Mouse (Mus musculus) adrenal gland, adult 8-10 months (tissue): ENCODE results near the gene Gm11437. TPM values are rescaled to one million over a fixed set of nuclear protein-coding genes. Genes with fewer than 3 reads are reported as not detected.

Source experiments
- DNase-seq: peaks from one replicate; pipeline ENCODE4 v3.0.0; 2022
- total RNA-seq, 4 experiments: library from RNA; stranded (reverse); gene quantifications; 2 replicates each; pipeline ENCODE4 v1.2.4; 2022

Gm11437 gene
- under 1 TPM in 1 of 4 experiments, not detected in 3; 0.38 TPM for total RNA-seq

- DNase-seq = no peak
Measured at GRCm38 (mm10) chr11:84167046-84167526, at the start of gene Gm11437. Gm11437 (minus strand) TSS chr11:84167476.

DNA sequence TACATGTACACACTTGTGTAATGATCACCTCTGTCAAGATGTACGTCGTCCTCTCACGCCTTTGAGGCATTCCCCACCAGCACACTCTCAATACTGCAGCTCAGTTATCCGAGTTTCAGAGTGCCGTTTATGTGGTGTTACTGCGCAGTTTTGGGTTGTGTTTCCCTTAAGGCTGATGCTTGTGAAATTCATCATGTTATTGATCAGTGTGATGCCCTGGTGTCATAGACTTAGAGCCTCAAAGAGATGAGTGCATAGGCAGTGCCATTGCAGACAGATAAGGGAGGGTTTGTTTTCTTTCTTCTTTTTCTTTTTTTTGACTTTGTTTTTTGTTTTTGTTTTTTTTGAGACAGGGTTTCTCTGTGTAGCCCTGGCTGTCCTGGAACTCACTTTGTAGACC is 43.6 kb upstream of the Gm11437 start:
- no peak for DNase-seq

GRCm38 (mm10) chr11:84205776-84206175 is 38.5 kb upstream of the Gm11437 start:
- no peak for DNase-seq

DNA sequence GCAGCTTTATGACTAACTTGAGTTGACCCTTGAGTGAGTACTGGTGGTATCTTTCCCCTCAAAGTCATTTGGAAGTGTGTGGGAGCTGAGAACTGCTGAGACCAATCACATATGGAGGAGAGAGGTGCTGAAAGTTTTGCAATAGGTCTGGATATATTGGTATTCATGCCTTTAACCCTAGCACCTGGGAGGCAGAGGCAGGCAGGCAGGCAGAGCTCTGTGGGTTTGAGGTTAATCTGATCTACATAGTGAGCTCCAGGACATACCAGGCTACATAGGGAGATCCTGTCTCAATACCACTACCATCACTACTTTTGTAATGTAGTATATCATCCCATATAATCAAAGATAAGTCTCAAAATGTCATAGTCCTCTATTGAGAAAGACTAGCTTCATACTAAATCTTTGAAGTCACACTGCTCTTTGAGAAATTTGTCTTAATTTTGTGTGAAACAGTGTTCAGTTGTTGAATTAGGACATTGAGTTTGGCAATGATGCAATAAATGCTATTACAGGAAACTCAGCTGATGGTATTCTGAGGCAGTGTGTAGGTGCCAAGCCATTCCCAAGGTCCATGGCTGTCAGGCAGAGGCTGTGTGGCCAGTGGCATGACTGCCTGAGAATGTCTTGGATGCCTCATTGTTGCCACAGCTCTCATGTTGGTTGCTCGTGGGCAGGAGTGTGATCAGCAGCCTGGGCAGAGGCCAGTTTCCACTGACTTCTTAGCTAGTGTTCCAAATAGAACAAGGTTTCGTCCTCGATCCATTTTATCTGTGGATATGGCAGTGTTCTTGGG is 30.5 kb upstream of the Gm11437 start:
- DNase-seq = peak; percentile 84

DNA sequence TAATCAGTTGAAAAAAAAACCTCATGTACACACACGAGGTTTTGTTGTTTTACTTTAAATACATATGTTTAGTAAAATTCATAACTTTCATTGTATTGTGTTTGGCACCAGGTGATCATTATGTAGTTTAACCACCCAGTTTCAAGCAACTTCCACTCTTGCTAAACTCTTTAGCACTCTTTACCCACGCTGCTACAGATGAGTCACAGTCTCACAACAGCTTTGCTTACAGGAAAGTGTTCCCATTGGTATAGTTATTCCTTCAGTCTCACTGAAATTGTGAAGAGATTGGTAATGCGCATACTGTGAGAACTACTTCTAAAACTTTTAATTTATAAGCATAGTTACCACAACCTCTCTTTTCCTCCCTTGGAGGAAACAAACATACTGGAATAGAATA is 27.5 kb upstream of the Gm11437 start:
- no peak for DNase-seq

DNA sequence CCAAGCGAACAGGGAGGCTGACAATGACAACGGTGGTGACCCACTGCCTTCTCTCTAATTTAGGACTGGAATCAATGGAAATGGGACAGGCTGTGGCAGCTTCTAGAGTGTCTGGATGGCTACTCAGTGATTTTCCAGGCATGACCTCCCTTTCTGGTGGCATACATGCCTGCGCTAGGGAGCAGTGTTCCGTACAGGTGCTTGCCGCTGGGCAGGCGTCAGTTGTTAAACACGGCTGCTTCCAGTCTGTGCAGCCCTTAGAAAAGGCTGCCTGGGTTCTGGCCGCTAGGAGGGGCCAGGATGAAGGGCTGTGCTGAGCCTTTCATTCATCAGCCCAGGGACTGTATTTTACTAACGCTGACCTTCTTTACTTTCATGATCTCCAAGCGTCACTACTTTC is 26.0 kb upstream of the Gm11437 start:
- DNase-seq = no peak

- DNase-seq = no peak
Measured at GRCm38 (mm10) chr11:84190581-84191233, 23.4 kb upstream of the Gm11437 start.

DNA sequence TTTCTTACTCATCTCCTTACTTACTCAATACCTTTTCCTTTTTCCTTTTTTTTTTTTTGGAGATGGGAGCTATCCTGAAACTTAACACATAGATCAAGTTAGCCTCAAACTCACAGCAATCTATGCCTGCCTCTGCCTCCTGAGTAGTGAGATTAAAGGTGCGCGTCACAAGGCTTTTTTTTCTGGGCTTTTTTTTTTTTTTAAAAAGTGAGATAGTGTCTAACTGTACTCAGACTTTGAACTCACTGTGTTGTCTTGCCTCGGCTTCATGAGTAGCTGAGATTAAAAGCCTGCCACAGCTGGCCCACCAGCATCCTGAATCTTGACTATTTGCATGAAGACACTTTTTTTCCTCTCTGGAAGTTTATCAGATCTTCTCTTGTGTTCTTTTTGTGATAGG is 21.3 kb upstream of the Gm11437 start:
- DNase-seq = no peak

GRCm38 (mm10) chr11:84181286-84181685 is 14.0 kb upstream of the Gm11437 start:
- no peak for DNase-seq

- DNase-seq = peak; percentile 74
Measured at GRCm38 (mm10) chr11:84179954-84180598, 12.8 kb upstream of the Gm11437 start.

GRCm38 (mm10) chr11:84179226-84179953 is 12.1 kb upstream of the Gm11437 start:
- peak; percentile 95 for DNase-seq

- DNase-seq = no peak
Measured at GRCm38 (mm10) chr11:84178571-84178970, 11.3 kb upstream of the Gm11437 start.

- DNase-seq = peak; percentile 18
Measured at GRCm38 (mm10) chr11:84172539-84173435, 5.5 kb upstream of the Gm11437 start.

DNA sequence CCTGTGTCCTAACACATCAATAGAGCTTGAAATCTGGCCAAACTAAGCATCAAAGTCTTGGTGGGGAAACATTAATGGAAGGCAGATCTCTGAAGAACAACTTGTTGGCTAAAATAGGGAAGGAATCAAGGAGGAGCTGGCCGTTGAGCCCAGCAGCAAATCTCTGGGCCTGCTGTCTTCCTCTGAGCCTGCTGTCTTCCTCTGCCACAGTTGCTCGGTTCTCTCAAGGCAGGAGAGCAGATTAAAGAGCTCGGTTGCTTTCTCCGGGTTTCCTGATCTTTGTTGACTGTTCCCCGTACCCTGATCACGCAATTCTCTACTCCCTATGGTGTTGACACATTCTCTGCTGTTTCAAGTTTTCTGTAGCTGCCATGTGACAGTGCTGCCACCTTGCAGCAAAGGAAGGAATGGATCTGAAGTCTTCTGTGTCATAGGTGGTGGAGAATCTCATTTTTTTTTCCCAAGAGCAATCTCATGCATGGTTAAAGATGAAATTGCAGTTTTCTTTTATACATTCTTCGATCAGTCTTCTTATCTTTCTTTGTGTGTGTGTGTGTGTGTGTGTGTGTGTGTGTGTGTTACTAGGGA is 1.5 kb upstream of the Gm11437 start:
- DNase-seq = peak; percentile 43

DNA sequence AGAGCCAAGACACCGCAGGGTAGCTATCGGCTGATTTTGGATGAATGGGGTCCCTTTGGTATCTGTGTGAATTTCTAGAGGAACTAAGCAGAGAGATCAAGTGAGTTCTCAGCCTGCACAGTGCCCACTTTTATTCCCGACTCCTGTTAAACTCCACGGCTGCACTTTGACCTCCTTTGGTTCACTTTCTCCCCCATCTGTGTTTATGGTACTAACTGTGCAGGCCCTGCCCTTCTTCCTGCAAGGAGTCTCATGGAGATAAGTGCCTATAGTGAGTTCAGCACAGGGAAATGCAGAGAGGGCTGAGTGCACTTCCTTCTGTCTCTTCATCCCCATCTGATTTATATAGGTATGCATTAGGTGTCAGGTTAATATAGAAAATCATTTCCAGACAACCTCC is 2.7 kb downstream of the Gm11437 start:
- DNase-seq = no peak

DNA sequence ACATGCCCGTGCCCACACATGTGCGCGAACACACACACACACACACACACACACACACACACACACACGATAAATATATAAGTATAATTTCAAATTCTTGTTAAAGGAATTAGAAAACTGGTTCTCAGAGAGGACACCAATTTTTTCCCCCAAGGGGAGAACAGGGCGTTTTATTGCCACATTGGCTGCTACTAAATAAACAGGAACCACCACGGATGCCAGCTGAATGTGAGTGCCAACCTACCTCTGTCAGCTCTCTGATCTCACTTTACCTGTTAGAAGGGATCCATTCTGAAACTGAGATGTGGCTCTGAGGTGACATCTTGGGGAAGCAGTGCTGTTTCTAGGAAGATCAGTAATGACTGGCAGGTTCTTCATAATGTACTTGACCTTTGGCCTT is 3.2 kb downstream of the Gm11437 start:
- no peak for DNase-seq

- DNase-seq = no peak
Measured at GRCm38 (mm10) chr11:84156535-84157262, 10.6 kb downstream of the Gm11437 start.

- DNase-seq = no peak
Measured at GRCm38 (mm10) chr11:84150884-84151283, 16.4 kb downstream of the Gm11437 start.

- no peak for DNase-seq
Measured at GRCm38 (mm10) chr11:84146081-84146480, 21.2 kb downstream of the Gm11437 start.

DNA sequence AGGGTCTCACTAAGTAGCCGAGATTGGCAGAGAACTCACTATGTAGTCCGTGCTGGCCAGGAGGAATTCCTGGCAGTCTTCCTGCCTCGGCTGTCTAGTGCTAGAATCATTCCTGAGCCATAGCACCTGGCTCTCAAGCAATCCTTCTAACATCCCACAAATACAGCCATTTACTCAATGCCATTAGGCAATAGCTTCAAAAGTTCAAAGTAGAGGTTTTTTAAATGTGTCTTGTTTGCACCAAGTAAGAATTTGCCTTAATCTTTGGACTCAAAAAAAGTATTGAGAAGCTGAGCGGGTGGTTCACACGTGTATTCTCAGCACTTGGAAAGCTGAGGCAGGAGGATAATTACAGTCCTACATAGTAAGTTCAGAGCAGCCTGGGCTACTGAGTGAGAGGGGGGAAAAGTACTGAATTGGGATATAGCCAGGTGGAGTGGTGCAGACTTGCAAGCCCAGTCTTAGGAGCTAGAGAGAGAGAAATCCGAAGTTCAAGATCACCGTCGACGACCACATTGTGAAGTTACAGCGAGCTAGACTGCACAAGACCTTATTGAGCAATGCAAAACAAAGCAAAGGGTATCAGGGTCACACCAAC is 22.0 kb downstream of the Gm11437 start:
- DNase-seq = no peak
